Mouse (Mus musculus): ENCODE data around the gene Zfp956. TPM values are rescaled to one million over a fixed set of nuclear protein-coding genes. Genes with fewer than 3 reads are reported as not detected.

Gene Zfp956
- polyA plus RNA-seq (2015; fragmentation: Nextera tagmentation; extraction: Ambion mirVana), result 11.6 and 13.2 TPM in 2 replicates

DNA sequence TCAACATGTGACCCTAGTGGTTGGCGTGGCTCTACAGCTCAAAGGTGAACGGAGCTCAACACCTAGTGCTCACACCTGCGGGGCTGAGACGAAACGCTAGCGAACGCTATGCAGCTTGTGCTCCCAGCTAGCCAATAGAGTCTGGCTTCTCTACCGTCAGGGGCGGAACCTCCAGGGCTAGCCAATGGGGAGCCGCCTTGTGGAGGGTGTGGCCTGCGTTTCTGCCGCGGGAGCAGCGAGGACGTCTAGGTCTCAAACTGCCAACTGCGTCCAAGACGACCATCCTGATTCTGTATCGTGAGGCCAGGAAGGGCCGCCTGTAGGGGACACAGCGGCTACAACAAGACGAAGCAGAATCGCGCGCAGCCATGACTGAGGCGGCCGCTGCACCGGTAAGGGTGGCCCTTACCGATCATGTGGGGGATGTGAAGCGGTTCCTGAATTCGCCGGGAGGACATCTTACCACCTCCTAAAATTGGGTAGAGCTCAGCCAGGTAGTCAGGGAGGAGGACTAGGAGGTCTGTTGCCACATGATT, at the start of gene Zfp956:
Gene Zfp956, plus strand, starts transcription at position 200 of the 536 bp plus-strand sequence.
- peak; percentile 97 for ATAC-seq (ENCODE audit: insufficient number of reproducible peaks, low FRiP score, low TSS enrichment, low read depth)
- peak within 1 kb of the TSS; percentile 82 for H3K4me2 ChIP-seq (replicated peaks)

GRCm38 (mm10) chr6:47903587-47903986, 49.6 kb upstream of the Zfp956 start:
- Histone ChIP-seq H3K36me3 (peaks cover 88% of the 10 kb centered on the region), H3K4me2 (replicated peaks) (no peak overlapping the region), H3K9ac (no peak overlapping the region), H3K4me1 (no peaks in the 10 kb centered on the region), H3K27me3 (no peaks in the 10 kb centered on the region), H3K27ac (replicated peaks) (no peak overlapping the region), H3K4me3 (replicated peaks) (no peak overlapping the region), H3K9me3 (replicated peaks) (no peaks in the 10 kb centered on the region)
- 73% methylated on average over 4 of the region's 4 CpGs for WGBS
- no peak for ATAC-seq (ENCODE audit: insufficient number of reproducible peaks, low FRiP score, low TSS enrichment, low read depth)

More for the DNA sequence above, at the start of gene Zfp956:
- Histone ChIP-seq H3K27me3 (no peaks in the 10 kb centered on the region), H3K4me3 (replicated peaks) (peak within 1 kb of the TSS; percentile 67), H3K27ac (replicated peaks) (peak within 1 kb of the TSS; percentile 72), H3K9ac (peak within 1 kb of the TSS; percentile 74), H3K36me3 (peaks cover 30% of the 10 kb centered on the region; the same call in 1 of the 2 replicates), H3K9me3 (replicated peaks) (no peaks in the 10 kb centered on the region), H3K4me1 (peaks cover 19% of the 10 kb centered on the region)
- under 1% methylated on average over 31 of the region's 31 CpGs for WGBS

DNA sequence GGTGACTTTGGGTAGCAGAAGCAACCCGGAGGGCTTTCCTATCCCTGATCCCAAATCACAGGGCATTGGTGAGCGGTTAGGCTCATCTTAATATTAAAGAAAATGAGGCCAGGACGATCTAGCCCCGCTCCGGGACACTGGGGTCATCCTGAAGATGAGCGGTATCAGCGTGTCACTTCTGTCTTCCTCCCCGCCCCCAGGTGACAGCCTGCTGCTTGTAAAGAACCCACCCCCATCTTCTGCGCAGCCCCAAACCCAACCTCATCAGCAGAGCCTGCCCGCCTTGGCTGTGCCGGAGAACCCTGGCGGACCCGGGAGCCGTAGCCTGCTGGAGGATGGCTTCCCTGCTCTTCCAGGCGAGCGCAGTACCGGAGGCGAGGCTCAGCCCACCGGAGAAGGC, 48.8 kb upstream of the Zfp956 start:
- 59% methylated on average over 19 of the region's 19 CpGs for WGBS
- H3K4me2 ChIP-seq (replicated peaks), result no peak overlapping the region
- H3K9ac ChIP-seq, result no peak overlapping the region
- H3K27me3 ChIP-seq, result no peaks in the 10 kb centered on the region
- H3K4me3 ChIP-seq (replicated peaks), result no peak overlapping the region
- no peaks in the 10 kb centered on the region for H3K9me3 ChIP-seq (replicated peaks)
- no peak overlapping the region for H3K27ac ChIP-seq (replicated peaks)
- no peak for ATAC-seq (ENCODE audit: insufficient number of reproducible peaks, low FRiP score, low TSS enrichment, low read depth)
- no peaks in the 10 kb centered on the region for H3K4me1 ChIP-seq
- H3K36me3 ChIP-seq, result peaks cover 81% of the 10 kb centered on the region

DNA sequence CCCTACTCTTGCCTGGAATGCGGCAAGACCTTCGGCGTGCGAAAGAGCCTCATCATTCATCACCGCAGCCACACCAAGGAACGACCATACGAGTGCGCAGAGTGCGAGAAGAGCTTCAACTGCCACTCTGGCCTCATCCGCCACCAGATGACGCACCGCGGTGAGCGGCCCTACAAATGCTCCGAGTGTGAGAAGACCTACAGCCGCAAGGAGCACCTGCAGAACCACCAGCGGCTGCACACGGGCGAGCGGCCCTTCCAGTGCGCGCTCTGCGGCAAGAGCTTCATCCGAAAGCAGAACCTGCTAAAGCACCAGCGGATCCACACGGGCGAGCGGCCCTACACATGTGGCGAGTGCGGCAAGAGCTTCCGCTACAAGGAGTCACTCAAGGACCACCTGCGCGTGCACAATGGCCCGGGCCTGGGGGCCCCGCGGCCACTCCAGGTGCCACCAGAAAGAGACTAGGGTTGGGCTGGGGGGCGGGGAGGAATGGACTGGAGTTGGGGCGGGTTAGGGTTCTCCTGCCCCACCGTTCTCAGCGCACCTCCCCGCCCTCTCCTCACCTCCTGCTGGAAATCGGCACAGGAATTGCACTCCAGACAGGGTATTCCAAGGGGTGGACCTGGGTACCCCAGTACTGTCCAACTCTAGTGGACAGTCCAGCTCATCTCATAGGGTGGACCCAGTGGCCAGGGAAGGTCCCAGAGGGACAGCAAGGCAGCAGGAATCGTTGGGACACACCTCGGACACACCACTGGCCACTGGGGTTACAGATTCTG, 48.1 kb upstream of the Zfp956 start:
- Histone ChIP-seq H3K4me3 (replicated peaks) (no peak overlapping the region), H3K27me3 (no peaks in the 10 kb centered on the region), H3K36me3 (peaks cover 73% of the 10 kb centered on the region), H3K9ac (no peak overlapping the region), H3K4me2 (replicated peaks) (no peak overlapping the region), H3K27ac (replicated peaks) (no peak overlapping the region), H3K9me3 (replicated peaks) (no peaks in the 10 kb centered on the region), H3K4me1 (no peaks in the 10 kb centered on the region)
- 69% methylated on average over 44 of the region's 44 CpGs for WGBS
- ATAC-seq (ENCODE audit: insufficient number of reproducible peaks, low FRiP score, low TSS enrichment, low read depth), result no peak

- WGBS, result 97% methylated on average over 5 of the region's 5 CpGs
- Histone ChIP-seq H3K27ac (replicated peaks) (no peak overlapping the region), H3K9ac (no peak overlapping the region), H3K4me2 (replicated peaks) (no peak overlapping the region), H3K9me3 (replicated peaks) (no peaks in the 10 kb centered on the region), H3K27me3 (no peaks in the 10 kb centered on the region), H3K4me3 (replicated peaks) (no peak overlapping the region), H3K4me1 (no peaks in the 10 kb centered on the region), H3K36me3 (peaks cover 63% of the 10 kb centered on the region)
- ATAC-seq (ENCODE audit: insufficient number of reproducible peaks, low FRiP score, low TSS enrichment, low read depth), result no peak
Measured at GRCm38 (mm10) chr6:47906326-47906725, 46.9 kb upstream of the Zfp956 start.

- no peak overlapping the region for H3K4me2 ChIP-seq (replicated peaks)
- H3K27me3 ChIP-seq, result no peaks in the 10 kb centered on the region
- no peak overlapping the region for H3K27ac ChIP-seq (replicated peaks)
- H3K9ac ChIP-seq, result no peak overlapping the region
- WGBS, result 82% methylated on average over 1 of the region's 1 CpGs
- ATAC-seq (ENCODE audit: insufficient number of reproducible peaks, low FRiP score, low TSS enrichment, low read depth), result no peak
- H3K36me3 ChIP-seq, result peaks cover 36% of the 10 kb centered on the region
- H3K4me3 ChIP-seq (replicated peaks), result no peak overlapping the region
- no peaks in the 10 kb centered on the region for H3K4me1 ChIP-seq
- H3K9me3 ChIP-seq (replicated peaks), result no peaks in the 10 kb centered on the region
Measured at GRCm38 (mm10) chr6:47909007-47909406, 44.2 kb upstream of the Zfp956 start.

GRCm38 (mm10) chr6:47911650-47912049, 41.5 kb upstream of the Zfp956 start:
- no peak overlapping the region for H3K4me3 ChIP-seq (replicated peaks)
- peaks cover 11% of the 10 kb centered on the region for H3K36me3 ChIP-seq
- no peak overlapping the region for H3K9ac ChIP-seq
- H3K4me2 ChIP-seq (replicated peaks), result no peak overlapping the region
- no peak overlapping the region for H3K27ac ChIP-seq (replicated peaks)
- no peaks in the 10 kb centered on the region for H3K9me3 ChIP-seq (replicated peaks)
- no peaks in the 10 kb centered on the region for H3K27me3 ChIP-seq
- no peaks in the 10 kb centered on the region for H3K4me1 ChIP-seq
- no peak for ATAC-seq (ENCODE audit: insufficient number of reproducible peaks, low FRiP score, low TSS enrichment, low read depth)
- WGBS, result 48% methylated on average over 1 of the region's 1 CpGs

DNA sequence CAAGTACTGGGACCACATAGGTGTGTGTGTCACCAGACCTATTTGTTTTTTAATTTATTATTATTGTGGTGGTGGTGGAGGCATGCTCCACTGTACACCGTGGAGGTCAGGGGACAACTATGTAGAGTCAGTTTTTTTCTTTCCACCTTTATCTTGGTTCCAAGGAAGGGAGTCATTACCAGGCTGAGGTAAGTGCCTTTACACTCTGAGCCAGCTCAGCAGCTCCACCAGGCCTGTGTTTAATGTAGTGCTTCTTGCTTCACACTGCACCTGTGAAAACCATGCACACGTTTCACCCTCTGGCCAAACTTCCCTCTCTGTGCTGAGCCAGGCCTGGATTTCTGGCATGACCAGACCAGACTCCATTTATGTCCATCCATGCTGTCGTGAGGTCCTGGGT, 40.2 kb upstream of the Zfp956 start:
- Histone ChIP-seq H3K4me1 (no peaks in the 10 kb centered on the region), H3K27ac (replicated peaks) (no peak overlapping the region), H3K27me3 (no peaks in the 10 kb centered on the region), H3K4me2 (replicated peaks) (no peak overlapping the region), H3K9ac (no peak overlapping the region), H3K9me3 (replicated peaks) (no peaks in the 10 kb centered on the region), H3K4me3 (replicated peaks) (no peak overlapping the region), H3K36me3 (no peaks in the 10 kb centered on the region; the same call in 1 of the 2 replicates)
- WGBS, result 52% methylated on average over 3 of the region's 3 CpGs
- no peak for ATAC-seq (ENCODE audit: insufficient number of reproducible peaks, low FRiP score, low TSS enrichment, low read depth)

DNA sequence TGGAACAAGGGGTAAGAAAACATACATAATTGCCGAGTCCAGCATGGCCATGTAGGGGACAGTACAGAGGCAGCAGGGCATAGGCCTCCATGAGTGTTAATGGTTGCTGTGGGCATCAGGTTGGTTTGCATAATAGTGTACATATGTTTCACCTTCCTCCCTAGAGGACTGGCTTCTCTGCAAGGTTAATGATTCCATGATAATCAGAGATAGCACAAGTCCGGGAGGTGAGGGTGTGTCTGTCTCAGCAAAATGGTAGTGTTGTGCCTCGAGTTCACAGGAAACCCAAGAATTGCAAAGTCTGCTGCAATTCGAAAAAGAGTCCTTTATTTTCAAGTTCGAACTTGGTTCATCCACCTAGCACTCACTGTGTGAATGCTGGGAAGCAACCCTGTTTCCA, 36.1 kb upstream of the Zfp956 start:
- Histone ChIP-seq H3K9me3 (replicated peaks) (no peaks in the 10 kb centered on the region), H3K9ac (no peak overlapping the region), H3K4me3 (replicated peaks) (no peak overlapping the region), H3K27me3 (no peaks in the 10 kb centered on the region), H3K27ac (replicated peaks) (no peak overlapping the region), H3K4me1 (peaks cover 12% of the 10 kb centered on the region), H3K36me3 (no peaks in the 10 kb centered on the region), H3K4me2 (replicated peaks) (no peak overlapping the region)
- 74% methylated on average over 5 of the region's 5 CpGs for WGBS
- no peak for ATAC-seq (ENCODE audit: insufficient number of reproducible peaks, low FRiP score, low TSS enrichment, low read depth)

DNA sequence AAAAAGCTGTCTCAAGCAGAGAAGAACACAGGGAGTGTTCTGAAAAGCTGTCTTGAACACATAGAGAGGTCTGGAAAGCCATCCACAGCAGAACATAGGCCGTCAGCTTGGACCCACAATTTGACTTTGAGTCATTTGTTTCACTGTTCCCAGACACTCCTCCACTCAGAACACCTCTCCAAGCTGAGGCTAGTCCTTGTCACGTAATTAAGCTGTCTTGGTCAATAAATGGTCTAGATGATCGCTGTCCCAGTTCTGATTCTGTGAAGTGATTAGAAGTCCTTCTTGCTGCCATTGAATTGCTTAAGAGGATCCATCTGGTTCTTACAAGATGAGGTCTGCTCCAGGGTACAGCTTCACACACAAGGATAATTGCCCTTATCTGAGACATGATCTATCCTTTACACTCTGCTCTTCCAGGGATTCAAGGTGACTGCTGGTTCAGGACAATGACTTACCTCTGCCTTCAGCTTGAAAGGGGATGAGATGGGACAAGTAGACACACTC, 34.4 kb upstream of the Zfp956 start:
- H3K4me1 ChIP-seq, result peaks cover 20% of the 10 kb centered on the region

GRCm38 (mm10) chr6:47919646-47920446, 33.3 kb upstream of the Zfp956 start:
- Histone ChIP-seq H3K4me2 (replicated peaks) (peak overlapping the region; percentile 49), H3K27me3 (no peaks in the 10 kb centered on the region), H3K4me1 (peaks cover 20% of the 10 kb centered on the region), H3K9me3 (replicated peaks) (no peaks in the 10 kb centered on the region), H3K36me3 (no peaks in the 10 kb centered on the region), H3K27ac (replicated peaks) (peak overlapping the region; percentile 99), H3K9ac (no peak overlapping the region; the same call in 1 of the 2 replicates), H3K4me3 (replicated peaks) (peak overlapping the region; percentile 86)
- ATAC-seq (ENCODE audit: insufficient number of reproducible peaks, low FRiP score, low TSS enrichment, low read depth), result no peak
- WGBS, result 26% methylated on average over 11 of the region's 11 CpGs

More for the DNA sequence above, 34.4 kb upstream of the Zfp956 start:
- H3K27me3 ChIP-seq, result no peaks in the 10 kb centered on the region
- H3K4me3 ChIP-seq (replicated peaks), result no peak overlapping the region
- H3K9me3 ChIP-seq (replicated peaks), result no peaks in the 10 kb centered on the region
- no peaks in the 10 kb centered on the region for H3K36me3 ChIP-seq
- no peak for ATAC-seq (ENCODE audit: insufficient number of reproducible peaks, low FRiP score, low TSS enrichment, low read depth)
- H3K4me2 ChIP-seq (replicated peaks), result no peak overlapping the region
- 66% methylated on average over 3 of the region's 3 CpGs for WGBS
- no peak overlapping the region for H3K27ac ChIP-seq (replicated peaks)
- no peak overlapping the region for H3K9ac ChIP-seq
